In the genomic region with DNA sequence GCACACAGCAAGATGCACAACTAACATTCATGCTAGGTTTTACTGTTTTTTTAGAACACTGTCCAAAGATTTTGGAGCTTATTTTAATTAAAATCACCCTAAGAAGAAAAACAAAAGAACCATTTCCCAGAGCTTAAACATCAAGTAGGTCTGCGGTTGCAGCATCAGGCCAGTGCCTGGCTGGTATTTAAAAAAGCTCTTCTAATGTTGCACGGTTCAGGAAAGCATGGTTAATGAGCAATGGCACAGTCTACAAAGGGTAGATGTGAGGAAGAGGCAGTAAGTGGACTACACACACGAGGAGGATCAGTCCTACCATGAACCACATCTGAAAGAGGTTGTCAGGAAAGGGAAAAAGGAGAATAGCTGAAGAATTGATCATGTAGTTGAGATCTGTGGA, we compare ENCODE assay signal across 32 mouse cellular contexts.
"Had no signal": no experiment of that assay in that cellular context is flagged by ENCODE, and none has a peak within 500 bp of the region (broad histone marks: within the 10 kb centered on the region; RNA-seq: fewer than 3 reads in every experiment).

No protein-coding gene starts in this region.

- H3K9ac ChIP-seq: limb, embryonic 12.5 days; limb, embryonic 13.5 days; limb, embryonic 15.5 days; liver, embryonic 12.5 days; liver, embryonic 13.5 days; liver, embryonic 14.5 days; liver, embryonic 15.5 days; liver, postnatal 0 days; lung, embryonic 14.5 days; lung, embryonic 15.5 days; midbrain, embryonic 12.5 days; midbrain, embryonic 13.5 days; midbrain, embryonic 15.5 days; neural tube, embryonic 12.5 days had no signal

- H3K9me3 ChIP-seq: limb, embryonic 10.5 days; limb, embryonic 15.5 days; lung, embryonic 15.5 days had no signal

- H3K4me3 ChIP-seq: limb, embryonic 10.5 days; limb, embryonic 12.5 days; limb, embryonic 13.5 days; limb, embryonic 15.5 days; liver, embryonic 12.5 days; liver, embryonic 13.5 days; liver, embryonic 15.5 days; lung, embryonic 15.5 days; megakaryocyte, embryonic 14.5 days; midbrain, embryonic 10.5 days; midbrain, embryonic 12.5 days; midbrain, embryonic 13.5 days; midbrain, embryonic 15.5 days; myocyte; neural tube, embryonic 12.5 days had no signal

- H3K27me3 ChIP-seq: limb, embryonic 12.5 days; limb, embryonic 13.5 days; limb, embryonic 15.5 days; liver, embryonic 12.5 days; liver, embryonic 13.5 days; liver, embryonic 15.5 days; lung, embryonic 15.5 days; megakaryocyte, embryonic 14.5 days; midbrain, embryonic 12.5 days; midbrain, embryonic 13.5 days; midbrain, embryonic 15.5 days; neural tube, embryonic 12.5 days had no signal

- DNase-seq: left cerebral cortex, postnatal 4 days; liver; liver, embryonic 13.5 days; liver, postnatal 0 days; lung, adult 18-20 months; lung, adult 2 months; lung, embryonic 14.5 days; lung, postnatal 10 days; lung, postnatal 14 days; lung, postnatal 36 days; lung, postnatal 4 days; midbrain, embryonic 14.5 days had no signal

- H3K27ac ChIP-seq: limb, embryonic 10.5 days; limb, embryonic 12.5 days; limb, embryonic 13.5 days; limb, embryonic 15.5 days; liver, embryonic 12.5 days; liver, embryonic 14.5 days; liver, embryonic 15.5 days; lung, embryonic 15.5 days; macrophage; midbrain, embryonic 10.5 days; midbrain, embryonic 12.5 days; midbrain, embryonic 13.5 days; midbrain, embryonic 15.5 days; neural tube, embryonic 12.5 days had no signal

- H3K4me2 ChIP-seq: limb, embryonic 12.5 days; limb, embryonic 13.5 days; limb, embryonic 15.5 days; liver, embryonic 11.5 days; liver, embryonic 12.5 days; liver, embryonic 13.5 days; liver, embryonic 15.5 days; lung, embryonic 14.5 days; lung, embryonic 15.5 days; midbrain, embryonic 11.5 days; midbrain, embryonic 12.5 days; midbrain, embryonic 13.5 days; midbrain, embryonic 15.5 days; neural tube, embryonic 12.5 days had no signal

- ATAC-seq: liver, embryonic 12.5 days; liver, postnatal 0 days; lung, postnatal 0 days; midbrain, embryonic 13.5 days; midbrain, embryonic 15.5 days; midbrain, embryonic 16.5 days had no signal

- H3K4me1 ChIP-seq: limb, embryonic 10.5 days; limb, embryonic 12.5 days; limb, embryonic 13.5 days; limb, embryonic 15.5 days; lung, embryonic 15.5 days; midbrain, embryonic 10.5 days; neural tube, embryonic 12.5 days had no signal
